Mouse (Mus musculus) ES-E14 (cell line): ENCODE results near the gene Ccnb2. TPM values are rescaled to one million over a fixed set of nuclear protein-coding genes. Genes with fewer than 3 reads are reported as not detected.
A peak's percentile ranks its signal among the peaks of the same experiment; 100 is the strongest.

ENCODE experiments used
- DNase-seq: peaks from one replicate; pipeline ENCODE4 v3.0.0-alpha.2; 2013; ENCODE audit warnings: low read depth, low spot score
- H3K27ac ChIP-seq: 2 replicates; pipeline ENCODE4 v1.5.1; 2012; ENCODE audit warnings: low read depth, mild to moderate bottlenecking, low read length, moderate library complexity, mixed read lengths; ENCODE audit not compliant: poor library complexity, insufficient read depth, severe bottlenecking
- H3K36me3 ChIP-seq: 2 replicates; pipeline ENCODE4 v1.6.1; 2012; ENCODE audit warnings: mild to moderate bottlenecking, low read length, moderate library complexity, mixed read lengths; ENCODE audit not compliant: control insufficient read depth, poor library complexity, insufficient read depth, severe bottlenecking
- H3K4me1 ChIP-seq, 2 experiments: fragments of 150-350 bp in 1 of 2; sonication (generic) in 1 of 2; 2 replicates each; pipeline ENCODE4 v1.6.1; 2012; ENCODE audit warnings: low read length in 2 of 2, mild to moderate bottlenecking in 1 of 2, mixed read lengths in 1 of 2; ENCODE audit not compliant: control insufficient read depth in 2 of 2, insufficient read depth in 2 of 2, poor library complexity in 1 of 2
- H3K4me3 ChIP-seq, 2 experiments: fragments of 150-350 bp in 1 of 2; sonication (generic) in 1 of 2; 2 replicates each; pipeline ENCODE4 v1.5.1; 2012; ENCODE audit warnings: low read length in 2 of 2, low read depth in 1 of 2, mild to moderate bottlenecking in 1 of 2, mixed read lengths in 1 of 2; ENCODE audit not compliant: insufficient read depth in 1 of 2, poor library complexity in 1 of 2, severe bottlenecking in 1 of 2
- H3K9ac ChIP-seq: 2 replicates; pipeline ENCODE4 v1.6.1; 2012; ENCODE audit warnings: low read depth, mild to moderate bottlenecking, low read length, mixed read lengths; ENCODE audit not compliant: poor library complexity, insufficient read depth, severe bottlenecking
- H3K9me3 ChIP-seq: fragments of 150-350 bp; sonication (generic); 2 replicates; pipeline ENCODE4 v1.6.1; 2012; ENCODE audit warnings: low read depth, mild to moderate bottlenecking, low read length; ENCODE audit not compliant: control insufficient read depth, insufficient read depth
- CHD2 ChIP-seq: IDR thresholded peaks from 2 replicates; pipeline ENCODE4 v1.6.1; 2014; ENCODE audit warnings: mild to moderate bottlenecking, low read depth, low read length, inconsistent platforms
- HCFC1 ChIP-seq: IDR thresholded peaks from 2 replicates; pipeline ENCODE4 v1.6.1; 2012; ENCODE audit warnings: low read length, inconsistent platforms, borderline replicate concordance; ENCODE audit not compliant: insufficient read depth
- MAFK ChIP-seq: IDR thresholded peaks from 2 replicates; pipeline ENCODE4 v1.6.1; 2014; ENCODE audit warnings: mild to moderate bottlenecking, low read depth, low read length, inconsistent platforms; ENCODE audit not compliant: insufficient read depth
- ZC3H11A ChIP-seq: IDR thresholded peaks from 2 replicates; pipeline ENCODE4 v1.6.1; 2012; ENCODE audit warnings: low read depth, mild to moderate bottlenecking, inconsistent platforms, low read length, borderline replicate concordance
- ZNF384 ChIP-seq: IDR thresholded peaks from 2 replicates; pipeline ENCODE4 v1.6.1; 2012; ENCODE audit warnings: low read depth, low read length, inconsistent platforms
- in situ Hi-C, 2 experiments: fragments of 600-800 bp; cut with MboI; formaldehyde crosslinking; loops; one replicate each; pipeline ENCODE4 v1.15.1; 2025; ENCODE audit warnings: low sequenced_read_pairs in 2 of 2, inconsistent platforms in 1 of 2; ENCODE audit not compliant: unreplicated experiment in 2 of 2
- total RNA-seq: library from RNA; depleted of rRNA; stranded (reverse); fragments of 300-350 nt; gene quantifications from 2 replicates; pipeline ENCODE4 v1.2.3, GENCODE M21; 2012

The Ccnb2 gene
- total RNA-seq, 1 experiment: 95.0 TPM

DNA sequence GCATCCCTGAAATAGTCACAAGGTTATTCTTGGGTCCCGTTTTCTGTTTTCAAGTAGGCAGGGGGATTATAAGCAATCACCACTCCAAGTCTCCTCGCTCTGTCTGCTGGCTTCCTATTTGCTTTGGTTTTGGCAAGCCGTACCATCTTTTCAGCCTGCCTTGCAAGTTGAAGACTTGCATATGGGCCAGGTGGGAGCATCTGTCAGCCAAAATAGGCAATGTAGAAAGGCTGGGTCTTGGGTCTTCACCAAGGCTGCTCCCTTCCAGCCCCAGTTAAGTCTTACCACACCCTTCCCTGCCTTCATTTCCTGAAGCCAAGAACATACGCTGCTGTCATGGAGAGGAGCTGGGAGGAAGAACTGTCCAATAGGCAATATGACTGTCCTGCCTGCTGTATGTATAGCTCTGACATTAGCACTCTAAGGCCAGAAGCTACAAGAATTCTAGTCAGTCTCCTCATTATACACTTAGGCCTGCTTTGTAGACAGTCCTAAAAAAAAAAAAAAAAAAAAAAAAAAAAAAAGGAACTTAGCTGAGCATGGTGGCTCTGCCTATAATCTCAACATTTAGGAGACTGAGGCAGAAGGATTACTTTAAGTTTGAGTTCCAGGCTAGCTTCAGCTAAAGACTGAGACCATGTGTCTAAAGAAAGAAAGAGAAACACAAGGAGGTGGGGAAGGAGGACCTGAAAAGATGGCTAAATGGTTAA is 33.8 kb downstream of the Ccnb2 start:
- DNase-seq: no peak
- in situ Hi-C loops: no loop called here
- no peaks in the 10 kb centered on the region for H3K9me3 ChIP-seq
- H3K4me1 ChIP-seq: peaks cover 0 to 2% of the 10 kb centered on the region in 2 experiments; a peak in 1 of 4 replicates
- no peak overlapping the region for H3K27ac ChIP-seq
- H3K36me3 ChIP-seq: 0 out of 2 replicates have a peak, but pooled peaks cover 1% of the 10 kb centered on the region
- H3K9ac ChIP-seq: no peak overlapping the region
- TF ChIP-seq ZNF384 (peak; percentile 37; the same call in 1 of the 2 replicates), MAFK (no peak)
- H3K4me3 ChIP-seq: no peak overlapping the region

DNA sequence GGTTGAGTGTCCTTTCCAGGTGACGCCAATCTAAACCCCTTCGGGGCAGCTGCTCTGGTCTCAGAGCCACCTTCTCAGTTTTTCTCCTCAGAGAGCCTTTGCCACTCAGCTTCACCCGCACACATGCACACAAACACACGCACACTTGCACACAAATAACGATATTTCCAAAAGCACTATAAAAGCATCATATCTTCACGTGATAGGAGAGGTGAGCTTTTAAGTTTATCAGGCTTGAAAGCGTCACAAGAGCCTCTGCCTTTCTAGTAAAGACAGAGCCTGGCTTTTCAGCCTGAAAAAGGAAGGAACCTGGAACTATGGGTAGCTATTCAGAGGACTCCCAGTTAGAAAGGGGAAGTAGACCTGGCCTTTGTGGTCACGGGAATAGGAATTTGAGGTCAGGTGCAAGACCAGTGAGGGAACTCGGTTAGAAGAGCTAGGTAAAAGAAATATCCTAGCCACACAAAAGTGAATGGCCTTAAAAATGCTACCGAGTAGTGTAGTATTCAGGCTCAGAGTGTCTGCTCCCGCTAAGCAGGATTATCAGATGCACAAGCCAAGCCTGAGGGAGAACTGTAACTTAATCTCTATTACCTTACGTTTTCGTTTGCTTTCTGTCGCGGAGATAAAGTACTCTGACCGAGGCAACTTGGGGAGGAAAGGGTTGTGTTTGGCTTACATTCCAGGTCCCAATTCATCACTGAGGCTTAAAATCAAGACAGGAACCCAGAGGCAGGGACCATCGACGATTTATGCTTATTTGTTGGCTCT is 36.2 kb downstream of the Ccnb2 start:
- Histone ChIP-seq H3K9me3 (no peaks in the 10 kb centered on the region), H3K4me3 (no peak overlapping the region), H3K9ac (no peak overlapping the region), H3K27ac (no peak overlapping the region), H3K36me3 (0 out of 2 replicates have a peak, but pooled peaks cover 3% of the 10 kb centered on the region), H3K4me1 (no peaks in the 10 kb centered on the region)
- DNase-seq: no peak
- TF ChIP-seq ZC3H11A (no peak), HCFC1 (no peak), MAFK (no peak), ZNF384 (no peak), CHD2 (no peak)
- in situ Hi-C loops: no loop called here

DNA sequence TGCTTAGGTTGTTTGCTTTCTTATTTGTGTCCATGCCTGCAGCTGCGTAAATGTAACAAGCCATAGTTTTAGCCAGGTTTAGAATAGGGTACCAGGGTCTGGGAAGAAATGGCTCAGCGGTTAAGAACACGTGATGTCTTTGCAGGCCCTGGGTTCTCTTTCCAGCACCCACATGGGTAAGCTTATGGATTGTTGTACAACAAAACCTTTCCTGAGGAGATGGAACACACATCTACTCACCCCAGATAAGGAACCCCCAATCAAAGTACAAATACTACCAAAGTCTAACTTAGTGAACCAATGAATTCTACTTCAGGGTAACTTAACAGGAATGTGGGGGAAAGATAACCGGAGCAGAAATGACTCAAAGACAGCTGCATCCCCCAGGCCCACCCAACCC is 36.9 kb downstream of the Ccnb2 start:
- TF ChIP-seq ZNF384: no peak
- no peak for TF ChIP-seq MAFK
- TF ChIP-seq ZC3H11A: no peak
- TF ChIP-seq HCFC1: no peak
- TF ChIP-seq CHD2: no peak
- DNase-seq: no peak
- no peaks in the 10 kb centered on the region for H3K9me3 ChIP-seq
- 0 out of 2 replicates have a peak, but pooled peaks cover 3% of the 10 kb centered on the region for H3K36me3 ChIP-seq
- H3K9ac ChIP-seq: no peak overlapping the region
- H3K4me3 ChIP-seq: no peak overlapping the region
- no peak overlapping the region for H3K27ac ChIP-seq
- in situ Hi-C loops: no loop called here
- H3K4me1 ChIP-seq: no peaks in the 10 kb centered on the region

DNA sequence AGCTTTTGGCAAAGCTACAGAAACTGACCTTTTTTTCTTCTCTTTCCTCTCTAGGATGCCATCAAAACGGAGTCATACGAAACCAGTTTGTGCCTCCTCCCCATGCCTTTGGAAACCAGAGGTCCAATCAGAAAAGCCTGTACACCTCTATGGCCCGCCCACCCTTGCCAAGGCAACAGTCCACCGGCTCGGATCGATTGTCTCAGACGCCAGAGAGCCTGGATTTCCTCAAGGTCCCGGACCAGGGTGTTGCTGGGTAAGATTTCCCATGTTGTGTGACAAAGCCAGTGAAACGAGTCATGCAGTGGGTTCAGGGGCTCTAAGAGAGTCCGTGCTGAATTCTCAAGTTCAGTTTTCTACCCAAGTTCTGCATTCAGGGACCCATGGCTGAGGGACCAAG is 37.6 kb downstream of the Ccnb2 start:
- H3K4me1 ChIP-seq: no peaks in the 10 kb centered on the region
- H3K9me3 ChIP-seq: no peaks in the 10 kb centered on the region
- no peak overlapping the region for H3K4me3 ChIP-seq
- H3K36me3 ChIP-seq: 0 out of 2 replicates have a peak, but pooled peaks cover 3% of the 10 kb centered on the region
- DNase-seq: no peak
- no peak for TF ChIP-seq HCFC1
- TF ChIP-seq MAFK: no peak
- no peak for TF ChIP-seq ZC3H11A
- TF ChIP-seq CHD2: no peak
- TF ChIP-seq ZNF384: no peak
- in situ Hi-C loops: no loop called here
- H3K9ac ChIP-seq: no peak overlapping the region
- H3K27ac ChIP-seq: no peak overlapping the region
